Mouse (Mus musculus): ENCODE results near the gene Sh2d6. TPM values are rescaled to one million over a fixed set of nuclear protein-coding genes. Genes with fewer than 3 reads are reported as not detected.

The Sh2d6 gene
- 0.45 and 0.66 TPM in 2 replicates for polyA plus RNA-seq (2014; fragmentation: Nextera tagmentation; extraction: Ambion mirVana)

DNA sequence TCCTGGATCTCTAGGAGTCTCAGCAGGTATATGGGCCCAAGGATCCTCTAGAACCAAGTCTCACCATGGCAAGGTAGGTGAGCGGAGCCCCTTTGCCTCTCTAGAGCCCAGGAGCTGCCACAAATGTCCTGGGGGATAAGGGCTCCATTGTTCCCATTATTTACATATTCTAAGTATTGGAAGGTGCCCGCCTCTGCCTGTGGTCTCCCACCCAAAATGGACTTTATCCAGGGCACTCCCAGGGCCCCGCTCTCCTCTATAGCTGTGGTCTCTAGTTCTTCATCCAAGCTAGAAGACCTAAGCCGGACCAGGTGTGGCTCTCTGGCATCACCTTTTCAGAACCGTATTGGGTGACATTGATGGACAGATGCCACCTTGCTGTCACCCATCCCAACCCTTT is at the start of gene Sh2d6:
Sh2d6 (minus strand) TSS at position 101 of the 400 bp plus-strand sequence.
- H3K27ac ChIP-seq (ENCODE audit: low read depth, low read length): peak within 1 kb of the TSS; percentile 77
- H3K4me2 ChIP-seq (replicated peaks; ENCODE audit: low read depth, low read length): no peak within 1 kb of the TSS
- H3K36me3 ChIP-seq (ENCODE audit: control insufficient read depth, insufficient read depth, low read length): no peaks in the 10 kb centered on the region
- no peak within 1 kb of the TSS for H3K4me3 ChIP-seq (ENCODE audit: low read depth, low read length)
- H3K9me3 ChIP-seq (ENCODE audit: control insufficient read depth, low read length): no peaks in the 10 kb centered on the region
- WGBS: 89% methylated on average over 5 of the region's 5 CpGs
- ATAC-seq (ENCODE audit: low FRiP score): no peak
- no peak within 1 kb of the TSS for H3K9ac ChIP-seq (ENCODE audit: low read depth, low read length)
- no peaks in the 10 kb centered on the region for H3K27me3 ChIP-seq (ENCODE audit: control insufficient read depth, insufficient read depth, low read length)
- no peak for DNase-seq (ENCODE audit: low spot score)
- no peaks in the 10 kb centered on the region for H3K4me1 ChIP-seq (replicated peaks; ENCODE audit: control insufficient read depth, insufficient read depth, low read length)

DNA sequence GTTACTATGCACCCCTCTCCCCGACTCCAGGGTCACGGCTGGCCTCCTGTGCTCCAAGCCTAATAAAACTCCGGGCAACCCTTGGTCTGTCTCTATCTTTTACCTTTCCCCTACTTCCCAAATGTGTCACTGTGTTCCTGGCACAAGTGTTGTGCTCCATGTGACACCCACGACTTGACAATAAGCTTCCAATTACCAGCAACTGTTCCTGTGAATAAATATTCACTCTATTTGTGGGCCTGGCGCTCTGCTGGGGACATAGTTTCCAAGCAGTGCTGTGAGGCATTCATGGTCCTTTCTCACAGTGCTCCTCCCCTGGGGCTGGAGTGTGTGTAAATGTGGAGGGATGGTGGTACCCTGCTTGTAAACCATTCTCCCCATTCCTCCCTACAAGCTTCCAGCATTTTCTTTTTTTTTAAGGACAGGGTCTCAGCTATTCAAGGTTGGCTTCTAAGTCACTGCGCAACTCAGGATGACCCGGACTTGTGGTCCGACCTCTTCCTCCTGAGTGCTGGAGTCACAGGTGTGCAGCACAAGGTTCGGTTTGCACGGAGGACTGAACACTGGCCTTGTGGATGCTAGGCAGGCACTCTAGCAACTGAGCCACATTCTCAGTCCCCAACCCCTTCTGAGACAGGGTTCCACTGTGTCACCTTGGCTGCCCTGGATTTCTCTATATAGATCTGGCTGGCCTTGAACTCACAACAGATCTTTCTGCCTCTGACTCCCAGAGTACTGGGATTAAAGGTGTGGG is 49.3 kb upstream of the Sh2d6 start:
- Histone ChIP-seq H3K27me3 (ENCODE audit: control insufficient read depth, insufficient read depth, low read length) (no peaks in the 10 kb centered on the region), H3K4me2 (replicated peaks; ENCODE audit: low read depth, low read length) (no peak overlapping the region), H3K9me3 (ENCODE audit: control insufficient read depth, low read length) (no peaks in the 10 kb centered on the region), H3K4me1 (replicated peaks; ENCODE audit: control insufficient read depth, insufficient read depth, low read length) (no peaks in the 10 kb centered on the region), H3K4me3 (ENCODE audit: low read depth, low read length) (no peak overlapping the region), H3K36me3 (ENCODE audit: control insufficient read depth, insufficient read depth, low read length) (no peaks in the 10 kb centered on the region), H3K9ac (ENCODE audit: low read depth, low read length) (no peak overlapping the region), H3K27ac (ENCODE audit: low read depth, low read length) (no peak overlapping the region)
- 91% methylated on average over 10 of the region's 10 CpGs for WGBS
- ATAC-seq (ENCODE audit: low FRiP score) (no peak), DNase-seq (ENCODE audit: low spot score) (no peak)

DNA sequence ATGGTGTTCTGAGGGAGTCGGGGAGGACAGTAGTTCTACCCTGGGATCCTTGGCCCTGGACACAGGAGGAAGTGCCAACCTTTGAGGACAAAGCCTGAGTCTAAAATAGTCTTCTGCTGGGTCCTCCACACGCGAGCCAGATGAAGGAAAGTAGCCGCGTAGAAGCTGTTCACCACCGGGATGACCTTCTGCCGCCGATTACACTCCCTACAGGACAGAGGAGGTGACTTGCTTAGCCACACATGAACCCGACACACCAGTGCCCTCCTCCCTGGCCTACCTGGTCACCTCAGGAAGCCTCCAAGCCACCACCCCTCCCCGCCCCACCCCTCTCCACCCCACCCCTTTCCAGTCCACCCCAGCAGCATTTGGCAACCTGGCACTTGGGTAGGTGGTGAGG is 47.2 kb upstream of the Sh2d6 start:
- Histone ChIP-seq H3K27me3 (ENCODE audit: control insufficient read depth, insufficient read depth, low read length) (no peaks in the 10 kb centered on the region), H3K36me3 (ENCODE audit: control insufficient read depth, insufficient read depth, low read length) (no peaks in the 10 kb centered on the region), H3K4me3 (ENCODE audit: low read depth, low read length) (no peak overlapping the region), H3K4me1 (replicated peaks; ENCODE audit: control insufficient read depth, insufficient read depth, low read length) (no peaks in the 10 kb centered on the region), H3K4me2 (replicated peaks; ENCODE audit: low read depth, low read length) (no peak overlapping the region), H3K9ac (ENCODE audit: low read depth, low read length) (no peak overlapping the region), H3K27ac (ENCODE audit: low read depth, low read length) (no peak overlapping the region), H3K9me3 (ENCODE audit: control insufficient read depth, low read length) (no peaks in the 10 kb centered on the region)
- DNase-seq (ENCODE audit: low spot score): no peak
- no peak for ATAC-seq (ENCODE audit: low FRiP score)
- WGBS: 92% methylated on average over 10 of the region's 10 CpGs

DNA sequence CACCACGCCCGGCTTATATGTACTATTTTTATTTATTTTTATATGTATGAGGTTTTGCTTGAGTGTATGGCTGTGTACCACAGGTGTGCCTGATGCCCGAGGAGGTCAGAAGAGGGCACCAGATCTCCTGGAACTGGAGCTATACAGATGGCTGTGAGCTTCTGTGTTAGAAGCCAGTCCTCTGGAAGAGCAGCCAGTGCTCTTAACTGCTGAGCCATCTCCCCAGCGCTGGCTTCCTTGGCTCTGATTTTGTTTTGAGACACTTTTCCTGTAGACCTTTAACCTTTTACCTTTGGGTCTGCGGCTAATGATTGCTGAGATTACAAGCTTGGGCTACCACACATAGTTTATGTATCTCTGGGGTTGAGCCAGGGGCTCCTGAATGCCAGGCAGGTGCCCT is 46.0 kb upstream of the Sh2d6 start:
- Histone ChIP-seq H3K27me3 (ENCODE audit: control insufficient read depth, insufficient read depth, low read length) (no peaks in the 10 kb centered on the region), H3K4me2 (replicated peaks; ENCODE audit: low read depth, low read length) (no peak overlapping the region), H3K27ac (ENCODE audit: low read depth, low read length) (no peak overlapping the region), H3K4me3 (ENCODE audit: low read depth, low read length) (no peak overlapping the region), H3K9ac (ENCODE audit: low read depth, low read length) (no peak overlapping the region), H3K36me3 (ENCODE audit: control insufficient read depth, insufficient read depth, low read length) (no peaks in the 10 kb centered on the region), H3K9me3 (ENCODE audit: control insufficient read depth, low read length) (no peaks in the 10 kb centered on the region), H3K4me1 (replicated peaks; ENCODE audit: control insufficient read depth, insufficient read depth, low read length) (no peaks in the 10 kb centered on the region)
- ATAC-seq (ENCODE audit: low FRiP score) (no peak), DNase-seq (ENCODE audit: low spot score) (no peak)
- WGBS: 88% methylated on average over 5 of the region's 5 CpGs

DNA sequence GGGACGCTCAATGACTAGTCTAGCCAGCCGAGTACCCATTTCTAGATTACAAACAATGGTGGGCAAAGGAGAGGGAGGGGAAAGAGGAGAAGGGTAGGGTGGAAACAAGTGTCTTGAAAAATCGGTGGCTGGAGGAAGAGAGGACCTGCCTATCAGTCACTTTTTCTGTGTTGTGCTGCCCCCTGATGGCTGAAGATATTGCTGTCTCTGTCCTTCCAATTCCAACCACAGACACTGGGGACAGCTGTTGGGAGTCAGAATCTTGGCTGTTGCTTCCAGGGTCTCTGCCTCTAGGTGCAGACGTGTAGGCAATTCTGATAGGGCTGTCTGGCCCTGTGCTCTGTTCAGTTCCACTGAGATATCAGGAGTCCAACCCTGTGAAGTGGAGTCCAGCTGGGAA is 44.5 kb upstream of the Sh2d6 start:
- DNase-seq (ENCODE audit: low spot score) (peak; percentile 89), ATAC-seq (ENCODE audit: low FRiP score) (peak; percentile 74)
- Histone ChIP-seq H3K36me3 (ENCODE audit: control insufficient read depth, insufficient read depth, low read length) (no peaks in the 10 kb centered on the region), H3K4me2 (replicated peaks; ENCODE audit: low read depth, low read length) (no peak overlapping the region), H3K9me3 (ENCODE audit: control insufficient read depth, low read length) (no peaks in the 10 kb centered on the region), H3K9ac (ENCODE audit: low read depth, low read length) (0 out of 2 replicates have a peak overlapping the region, but pooled peaks have one; percentile 7), H3K4me1 (replicated peaks; ENCODE audit: control insufficient read depth, insufficient read depth, low read length) (no peaks in the 10 kb centered on the region), H3K4me3 (ENCODE audit: low read depth, low read length) (no peak overlapping the region), H3K27ac (ENCODE audit: low read depth, low read length) (no peak overlapping the region), H3K27me3 (ENCODE audit: control insufficient read depth, insufficient read depth, low read length) (no peaks in the 10 kb centered on the region)
- 7% methylated on average over 4 of the region's 4 CpGs for WGBS

DNA sequence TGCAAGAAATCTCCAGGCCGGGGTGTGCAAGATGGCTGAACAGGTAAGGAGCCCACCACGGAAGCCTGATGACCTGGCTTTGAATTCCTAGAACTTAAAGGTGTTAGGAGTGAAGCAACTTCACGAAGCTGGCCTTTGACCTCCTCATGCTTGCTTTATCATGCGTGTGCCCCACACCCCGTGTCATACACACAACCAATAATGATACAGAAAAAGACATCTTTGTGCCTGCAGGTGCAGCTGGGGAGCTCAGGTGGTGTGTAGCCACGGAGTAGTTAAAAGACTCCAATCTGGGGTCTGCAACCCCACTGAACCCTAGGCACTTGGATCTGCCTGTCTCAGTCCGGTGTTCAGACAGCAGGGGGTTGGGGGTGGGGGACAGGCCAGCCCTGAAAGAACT is 44.0 kb upstream of the Sh2d6 start:
- H3K27ac ChIP-seq (ENCODE audit: low read depth, low read length): no peak overlapping the region
- H3K4me1 ChIP-seq (replicated peaks; ENCODE audit: control insufficient read depth, insufficient read depth, low read length): no peaks in the 10 kb centered on the region
- 71% methylated on average over 7 of the region's 7 CpGs for WGBS
- 0 out of 2 replicates have a peak overlapping the region, but pooled peaks have one; percentile 7 for H3K9ac ChIP-seq (ENCODE audit: low read depth, low read length)
- H3K27me3 ChIP-seq (ENCODE audit: control insufficient read depth, insufficient read depth, low read length): no peaks in the 10 kb centered on the region
- H3K4me3 ChIP-seq (ENCODE audit: low read depth, low read length): no peak overlapping the region
- no peaks in the 10 kb centered on the region for H3K36me3 ChIP-seq (ENCODE audit: control insufficient read depth, insufficient read depth, low read length)
- peak; percentile 28; the same call in 1 of the 2 replicates for ATAC-seq (ENCODE audit: low FRiP score)
- H3K4me2 ChIP-seq (replicated peaks; ENCODE audit: low read depth, low read length): no peak overlapping the region
- H3K9me3 ChIP-seq (ENCODE audit: control insufficient read depth, low read length): no peaks in the 10 kb centered on the region
- no peak for DNase-seq (ENCODE audit: low spot score)

DNA sequence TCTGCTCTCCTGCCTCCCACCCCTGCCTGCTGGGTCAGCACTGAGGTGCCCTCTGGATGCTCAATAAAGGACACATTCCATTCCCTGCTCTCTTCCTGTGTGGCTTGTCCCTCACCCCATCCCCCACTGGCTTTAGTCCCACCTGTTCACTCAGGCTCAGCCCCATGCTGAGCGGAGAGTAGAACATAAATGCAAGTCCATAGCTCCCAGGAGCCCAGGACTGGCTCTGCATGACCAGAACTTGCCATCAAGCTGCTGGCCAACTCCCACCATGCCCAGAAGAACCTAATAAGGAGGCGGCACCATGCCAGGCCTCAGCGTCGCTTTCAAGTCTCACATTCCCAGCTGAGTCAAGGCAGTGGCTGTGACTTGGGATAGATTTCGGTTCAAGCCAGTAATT is 41.4 kb upstream of the Sh2d6 start:
- Histone ChIP-seq H3K4me1 (replicated peaks; ENCODE audit: control insufficient read depth, insufficient read depth, low read length) (no peaks in the 10 kb centered on the region), H3K27me3 (ENCODE audit: control insufficient read depth, insufficient read depth, low read length) (no peaks in the 10 kb centered on the region), H3K27ac (ENCODE audit: low read depth, low read length) (no peak overlapping the region), H3K9me3 (ENCODE audit: control insufficient read depth, low read length) (no peaks in the 10 kb centered on the region), H3K4me2 (replicated peaks; ENCODE audit: low read depth, low read length) (no peak overlapping the region), H3K36me3 (ENCODE audit: control insufficient read depth, insufficient read depth, low read length) (no peaks in the 10 kb centered on the region), H3K4me3 (ENCODE audit: low read depth, low read length) (no peak overlapping the region), H3K9ac (ENCODE audit: low read depth, low read length) (no peak overlapping the region)
- 70% methylated on average over 5 of the region's 5 CpGs for WGBS
- no peak for DNase-seq (ENCODE audit: low spot score)
- ATAC-seq (ENCODE audit: low FRiP score): no peak

DNA sequence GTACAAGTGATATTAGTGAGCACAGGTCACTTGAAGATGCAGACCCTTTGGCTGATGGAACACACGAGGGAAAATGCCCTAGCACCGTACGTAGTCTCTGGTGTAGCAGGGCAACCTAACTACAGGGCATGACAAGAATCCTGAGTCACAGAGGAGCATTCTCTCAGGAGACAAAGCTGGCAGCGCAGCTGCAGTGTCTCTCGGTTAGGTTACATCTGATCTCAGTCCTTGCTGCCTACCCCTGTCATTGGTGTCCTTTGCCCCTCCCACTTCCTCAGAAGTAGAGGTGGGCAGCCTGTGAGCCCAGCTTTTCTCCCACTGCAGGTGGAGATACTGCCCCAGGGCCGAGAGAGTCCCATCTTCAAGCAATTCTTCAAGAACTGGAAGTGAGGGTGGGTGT is 41.0 kb upstream of the Sh2d6 start:
- ATAC-seq (ENCODE audit: low FRiP score) (no peak), DNase-seq (ENCODE audit: low spot score) (no peak)
- Histone ChIP-seq H3K9ac (ENCODE audit: low read depth, low read length) (no peak overlapping the region), H3K27ac (ENCODE audit: low read depth, low read length) (no peak overlapping the region), H3K9me3 (ENCODE audit: control insufficient read depth, low read length) (no peaks in the 10 kb centered on the region), H3K27me3 (ENCODE audit: control insufficient read depth, insufficient read depth, low read length) (no peaks in the 10 kb centered on the region), H3K36me3 (ENCODE audit: control insufficient read depth, insufficient read depth, low read length) (no peaks in the 10 kb centered on the region), H3K4me2 (replicated peaks; ENCODE audit: low read depth, low read length) (no peak overlapping the region), H3K4me1 (replicated peaks; ENCODE audit: control insufficient read depth, insufficient read depth, low read length) (no peaks in the 10 kb centered on the region), H3K4me3 (ENCODE audit: low read depth, low read length) (no peak overlapping the region)
- WGBS: 60% methylated on average over 6 of the region's 6 CpGs

DNA sequence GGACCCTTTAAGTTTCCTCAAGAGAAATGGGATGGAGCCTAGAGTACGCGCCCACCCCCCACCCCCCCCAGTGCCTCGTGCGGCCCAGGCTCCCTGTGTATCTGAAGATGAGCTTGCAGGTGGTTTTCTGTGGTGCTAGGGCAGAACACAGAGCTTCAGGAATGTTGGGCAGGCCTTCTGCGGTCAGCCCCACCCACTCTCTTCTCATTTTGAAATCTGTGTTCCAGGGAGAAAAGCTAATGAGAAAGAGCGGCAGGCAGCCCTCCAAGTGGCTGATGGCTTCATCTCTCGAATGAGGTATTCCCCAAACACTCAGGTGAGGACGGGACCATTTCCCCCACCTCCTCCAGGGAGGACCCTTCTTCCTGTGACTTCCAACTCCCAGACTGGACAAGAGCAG is 39.3 kb upstream of the Sh2d6 start:
- WGBS: 81% methylated on average over 8 of the region's 8 CpGs
- no peak overlapping the region for H3K9ac ChIP-seq (ENCODE audit: low read depth, low read length)
- H3K27me3 ChIP-seq (ENCODE audit: control insufficient read depth, insufficient read depth, low read length): no peaks in the 10 kb centered on the region
- no peak overlapping the region for H3K4me2 ChIP-seq (replicated peaks; ENCODE audit: low read depth, low read length)
- no peaks in the 10 kb centered on the region for H3K9me3 ChIP-seq (ENCODE audit: control insufficient read depth, low read length)
- no peaks in the 10 kb centered on the region for H3K4me1 ChIP-seq (replicated peaks; ENCODE audit: control insufficient read depth, insufficient read depth, low read length)
- H3K4me3 ChIP-seq (ENCODE audit: low read depth, low read length): no peak overlapping the region
- H3K27ac ChIP-seq (ENCODE audit: low read depth, low read length): no peak overlapping the region
- DNase-seq (ENCODE audit: low spot score) (no peak), ATAC-seq (ENCODE audit: low FRiP score) (no peak)
- no peaks in the 10 kb centered on the region for H3K36me3 ChIP-seq (ENCODE audit: control insufficient read depth, insufficient read depth, low read length)

All from hindbrain, embryonic 11.5 days (tissue).